Mouse (Mus musculus) heart, embryonic 12.5 days (tissue): ENCODE measurements around the gene Cacna1a. TPM values are rescaled to one million over a fixed set of nuclear protein-coding genes. Genes with fewer than 3 reads are reported as not detected.

ENCODE experiments used
- ATAC-seq: fragments of 200-750 bp; cut with Nextera tagmentation; 2 replicates; pipeline ENCODE4 v1.8.0; 2017; ENCODE audit warnings: moderate TSS enrichment, moderate library complexity; ENCODE audit not compliant: insufficient number of reproducible peaks, low FRiP score
- H3K27ac ChIP-seq: fragments of 300-500 bp; sonication (generic); 2 replicates; pipeline ENCODE4 v1.5.1; 2016; ENCODE audit warnings: mild to moderate bottlenecking, moderate library complexity; ENCODE audit not compliant: poor library complexity, severe bottlenecking
- H3K27me3 ChIP-seq: fragments of 300-500 bp; sonication (generic); replicated peaks from 2 replicates; pipeline ENCODE4 v1.6.1; 2016; ENCODE audit warnings: mild to moderate bottlenecking, moderate library complexity
- H3K36me3 ChIP-seq: fragments of 300-500 bp; sonication (generic); 2 replicates; pipeline ENCODE4 v1.6.1; 2016; ENCODE audit warnings: mild to moderate bottlenecking, moderate library complexity
- H3K4me1 ChIP-seq: fragments of 300-500 bp; sonication (generic); replicated peaks from 2 replicates; pipeline ENCODE4 v1.6.1; 2016; ENCODE audit warnings: mild to moderate bottlenecking
- H3K4me2 ChIP-seq: fragments of 300-500 bp; sonication (generic); 2 replicates; pipeline ENCODE4 v1.6.1; 2016; ENCODE audit warnings: mild to moderate bottlenecking, moderate library complexity
- H3K4me3 ChIP-seq: fragments of 300-500 bp; sonication (generic); 2 replicates; pipeline ENCODE4 v1.5.1; 2016; ENCODE audit warnings: mild to moderate bottlenecking
- H3K9ac ChIP-seq: fragments of 300-500 bp; sonication (generic); 2 replicates; pipeline ENCODE4 v1.6.1; 2016; ENCODE audit warnings: mild to moderate bottlenecking, moderate library complexity
- H3K9me3 ChIP-seq: fragments of 300-500 bp; sonication (generic); replicated peaks from 2 replicates; pipeline ENCODE4 v1.6.1; 2016; ENCODE audit warnings: mild to moderate bottlenecking, moderate library complexity
- WGBS: fragments of 180-500 bp; shearing (Covaris S2); methylation state at CpG from one replicate; pipeline ENCODE4 v1.1.7; 2016; 5-methylcytosine and 5-hydroxymethylcytosine counted together
- polyA plus RNA-seq: library from polyadenylated mRNA; unstranded; fragments of >200 nt; fragmentation: Nextera tagmentation; extraction: Ambion mirVana; gene quantifications from 2 replicates; pipeline ENCODE4 v1.2.1, GENCODE M21; 2016

Cacna1a gene
- polyA plus RNA-seq, 1 experiment from 2014 or later = 9.2 TPM

DNA sequence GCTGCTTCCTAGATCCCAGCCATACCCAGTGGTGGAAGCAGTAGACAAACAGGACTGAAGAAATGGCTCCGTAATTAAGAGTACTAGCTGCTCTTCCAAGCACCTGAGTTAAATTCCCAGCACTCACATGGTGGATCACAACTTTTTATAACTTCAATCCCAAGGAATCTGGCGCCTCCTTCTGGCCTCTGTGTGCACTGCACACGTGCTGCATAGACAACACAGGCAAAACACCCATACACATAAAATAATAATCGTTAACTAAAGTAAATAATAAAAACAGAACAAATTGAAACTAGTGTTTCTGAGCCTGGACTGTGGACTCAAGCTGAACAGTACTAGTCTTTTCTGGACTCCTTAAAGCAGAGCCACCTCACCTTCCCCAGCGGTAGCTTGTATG is 148.7 kb downstream of the Cacna1a start:
- no peak overlapping the region for H3K4me2 ChIP-seq
- 73% methylated on average over 5 of the region's 5 CpGs for WGBS
- no peak for ATAC-seq

DNA sequence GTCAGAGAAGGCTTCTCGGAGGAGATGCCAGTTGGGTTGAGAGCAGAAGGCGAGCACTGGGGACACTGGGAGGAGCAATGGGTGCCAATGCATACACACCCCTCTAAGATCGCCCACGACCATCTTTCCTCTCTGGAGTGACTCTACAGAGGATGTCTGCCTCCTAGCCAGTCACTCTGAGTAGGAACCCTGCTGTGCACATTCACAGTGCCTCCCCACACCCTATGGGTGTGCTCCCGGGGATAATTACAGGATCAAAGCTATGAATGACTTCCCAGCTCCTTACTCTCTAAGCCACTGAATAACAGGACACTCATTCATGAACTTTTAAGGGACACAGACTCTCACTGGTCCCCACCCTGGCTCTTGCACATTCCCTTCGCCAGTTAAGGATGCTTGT is 151.1 kb downstream of the Cacna1a start:
- Histone ChIP-seq H3K4me2 (no peak overlapping the region), H3K9ac (no peak overlapping the region), H3K9me3 (no peaks in the 10 kb centered on the region), H3K27ac (no peak overlapping the region), H3K4me1 (peaks cover 3% of the 10 kb centered on the region; the same call in 1 of the 2 replicates), H3K4me3 (no peak overlapping the region), H3K36me3 (no peaks in the 10 kb centered on the region), H3K27me3 (no peaks in the 10 kb centered on the region)
- ATAC-seq = no peak
- WGBS = 39% methylated on average over 6 of the region's 6 CpGs

More for the DNA sequence above, 148.7 kb downstream of the Cacna1a start:
- Histone ChIP-seq H3K27ac (no peak overlapping the region), H3K9me3 (0 out of 2 replicates have a peak, but pooled peaks cover 3% of the 10 kb centered on the region), H3K9ac (no peak overlapping the region), H3K36me3 (no peaks in the 10 kb centered on the region), H3K27me3 (no peaks in the 10 kb centered on the region), H3K4me3 (no peak overlapping the region), H3K4me1 (no peaks in the 10 kb centered on the region)

DNA sequence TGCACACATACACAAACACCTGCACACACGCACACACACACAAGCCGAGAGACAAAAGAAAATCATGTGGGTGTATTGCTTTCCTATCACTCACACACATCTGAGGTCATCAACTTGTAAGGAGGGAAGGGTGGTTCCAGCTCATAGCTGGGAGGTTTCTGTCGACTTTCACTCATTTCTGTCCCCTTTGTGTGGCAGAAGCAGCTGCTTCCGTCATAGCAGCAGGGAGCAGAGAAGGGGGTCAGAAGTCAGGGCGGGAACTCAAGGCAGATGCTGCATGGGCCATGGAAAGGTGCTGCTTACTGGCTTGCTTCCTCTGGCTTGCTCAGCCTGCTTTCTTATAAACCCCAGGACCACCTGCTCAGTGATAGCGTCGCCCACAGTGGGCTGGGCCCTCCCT is 154.2 kb downstream of the Cacna1a start:
- Histone ChIP-seq H3K27me3 (no peaks in the 10 kb centered on the region), H3K27ac (no peak overlapping the region), H3K9ac (no peak overlapping the region), H3K4me3 (no peak overlapping the region), H3K4me1 (peaks cover 23% of the 10 kb centered on the region), H3K4me2 (no peak overlapping the region), H3K9me3 (no peaks in the 10 kb centered on the region), H3K36me3 (no peaks in the 10 kb centered on the region)
- no peak for ATAC-seq
- WGBS = 79% methylated on average over 7 of the region's 7 CpGs

DNA sequence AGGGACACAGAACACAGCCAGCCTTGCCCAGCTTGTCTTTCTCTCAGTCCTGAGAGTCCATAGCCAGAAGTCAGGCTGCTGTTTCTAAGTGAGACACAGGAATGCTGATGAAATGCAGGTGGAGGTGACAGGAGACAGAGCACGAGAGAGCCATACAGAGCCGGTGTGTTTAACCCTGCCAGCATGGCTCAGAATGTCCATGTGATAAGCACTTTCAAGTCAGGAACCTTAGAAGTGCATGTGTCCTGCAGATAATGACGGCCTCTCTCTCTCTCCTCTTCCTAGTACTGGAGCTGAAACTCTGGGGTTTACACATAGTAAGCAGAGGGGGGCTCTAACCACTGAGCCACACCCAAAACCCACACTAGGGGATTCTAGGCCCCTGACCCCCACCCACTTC is 157.3 kb downstream of the Cacna1a start:
- WGBS = 21% methylated on average over 3 of the region's 3 CpGs
- peaks cover 23% of the 10 kb centered on the region for H3K4me1 ChIP-seq
- no peaks in the 10 kb centered on the region for H3K9me3 ChIP-seq
- ATAC-seq = peak; percentile 51
- H3K9ac ChIP-seq = no peak overlapping the region
- H3K36me3 ChIP-seq = no peaks in the 10 kb centered on the region
- no peak overlapping the region for H3K4me3 ChIP-seq
- H3K27ac ChIP-seq = peak overlapping the region; percentile 18; the same call in 1 of the 2 replicates
- no peak overlapping the region for H3K4me2 ChIP-seq
- no peaks in the 10 kb centered on the region for H3K27me3 ChIP-seq

DNA sequence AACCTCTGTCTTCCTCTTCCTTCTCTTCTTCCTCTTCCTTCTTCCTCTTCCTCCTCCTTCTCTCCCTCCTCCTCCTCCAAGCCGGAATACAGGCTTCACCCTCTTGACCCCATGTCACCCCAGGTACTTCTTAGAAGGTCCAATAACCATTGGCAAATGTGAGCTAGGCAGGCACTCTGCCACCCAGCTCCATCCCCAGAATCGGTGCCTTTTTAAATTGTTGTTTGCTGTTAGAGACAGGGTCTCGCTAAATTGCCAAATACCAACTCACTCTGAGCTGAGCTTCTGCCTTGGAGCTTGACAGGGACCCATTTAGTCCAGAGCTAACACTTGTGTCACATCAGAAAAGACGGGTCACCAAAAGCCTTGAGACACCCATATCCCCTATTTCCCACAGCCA is 164.2 kb downstream of the Cacna1a start:
- H3K9ac ChIP-seq = no peak overlapping the region
- H3K27ac ChIP-seq = no peak overlapping the region
- no peaks in the 10 kb centered on the region for H3K9me3 ChIP-seq
- H3K4me2 ChIP-seq = no peak overlapping the region
- H3K36me3 ChIP-seq = no peaks in the 10 kb centered on the region
- peaks cover 12% of the 10 kb centered on the region for H3K4me1 ChIP-seq
- H3K27me3 ChIP-seq = peaks cover 35% of the 10 kb centered on the region
- H3K4me3 ChIP-seq = no peak overlapping the region
- WGBS = 75% methylated on average over 4 of the region's 4 CpGs
- no peak for ATAC-seq

DNA sequence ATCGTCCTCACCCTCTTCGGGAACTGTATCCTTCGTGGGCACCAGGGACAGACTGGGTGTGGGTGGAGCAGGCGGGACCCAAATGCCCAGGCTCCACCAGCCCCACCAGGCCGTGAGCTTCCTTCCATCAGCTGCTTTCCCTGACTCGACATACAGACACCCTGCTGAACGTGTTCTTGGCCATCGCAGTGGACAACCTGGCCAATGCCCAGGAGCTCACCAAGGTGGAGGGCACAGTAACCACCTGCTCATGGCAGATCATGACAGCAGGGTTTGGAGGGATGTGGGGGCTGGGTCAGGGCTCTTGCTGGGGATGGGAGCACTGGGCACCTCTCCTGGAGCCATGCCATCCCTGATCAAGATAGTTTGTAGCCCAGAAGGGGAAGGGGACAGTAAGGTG is 164.9 kb downstream of the Cacna1a start:
- no peak overlapping the region for H3K27ac ChIP-seq
- 85% methylated on average over 8 of the region's 8 CpGs for WGBS
- H3K9me3 ChIP-seq = no peaks in the 10 kb centered on the region
- ATAC-seq = no peak
- H3K9ac ChIP-seq = no peak overlapping the region
- peaks cover 12% of the 10 kb centered on the region for H3K4me1 ChIP-seq
- no peak overlapping the region for H3K4me3 ChIP-seq
- H3K27me3 ChIP-seq = peaks cover 41% of the 10 kb centered on the region
- H3K4me2 ChIP-seq = no peak overlapping the region
- H3K36me3 ChIP-seq = no peaks in the 10 kb centered on the region

DNA sequence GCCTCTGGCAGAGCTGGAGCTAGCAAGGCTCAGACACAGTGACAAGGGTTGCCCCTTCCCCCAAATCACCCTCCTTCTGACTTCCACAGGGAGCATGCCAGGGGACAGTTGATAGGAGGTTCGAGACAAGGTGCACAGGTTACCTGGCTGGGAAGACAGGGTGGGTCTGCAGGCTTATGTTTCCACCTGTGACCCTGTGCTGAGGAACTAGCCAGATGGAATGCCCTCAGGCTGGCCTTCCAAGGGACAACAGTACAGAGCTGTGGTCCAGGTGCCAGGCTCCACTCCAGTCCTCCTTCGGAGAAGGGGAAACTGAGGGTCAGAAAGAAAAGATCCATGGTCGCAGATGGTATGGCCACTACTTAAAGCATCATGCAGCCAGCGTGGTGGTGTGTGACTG is 165.4 kb downstream of the Cacna1a start:
- H3K9me3 ChIP-seq = no peaks in the 10 kb centered on the region
- no peak overlapping the region for H3K4me3 ChIP-seq
- no peaks in the 10 kb centered on the region for H3K36me3 ChIP-seq
- H3K4me1 ChIP-seq = peaks cover 12% of the 10 kb centered on the region
- no peak overlapping the region for H3K27ac ChIP-seq
- WGBS = 76% methylated on average over 4 of the region's 4 CpGs
- H3K27me3 ChIP-seq = peaks cover 47% of the 10 kb centered on the region
- no peak overlapping the region for H3K4me2 ChIP-seq
- H3K9ac ChIP-seq = no peak overlapping the region
- ATAC-seq = no peak

DNA sequence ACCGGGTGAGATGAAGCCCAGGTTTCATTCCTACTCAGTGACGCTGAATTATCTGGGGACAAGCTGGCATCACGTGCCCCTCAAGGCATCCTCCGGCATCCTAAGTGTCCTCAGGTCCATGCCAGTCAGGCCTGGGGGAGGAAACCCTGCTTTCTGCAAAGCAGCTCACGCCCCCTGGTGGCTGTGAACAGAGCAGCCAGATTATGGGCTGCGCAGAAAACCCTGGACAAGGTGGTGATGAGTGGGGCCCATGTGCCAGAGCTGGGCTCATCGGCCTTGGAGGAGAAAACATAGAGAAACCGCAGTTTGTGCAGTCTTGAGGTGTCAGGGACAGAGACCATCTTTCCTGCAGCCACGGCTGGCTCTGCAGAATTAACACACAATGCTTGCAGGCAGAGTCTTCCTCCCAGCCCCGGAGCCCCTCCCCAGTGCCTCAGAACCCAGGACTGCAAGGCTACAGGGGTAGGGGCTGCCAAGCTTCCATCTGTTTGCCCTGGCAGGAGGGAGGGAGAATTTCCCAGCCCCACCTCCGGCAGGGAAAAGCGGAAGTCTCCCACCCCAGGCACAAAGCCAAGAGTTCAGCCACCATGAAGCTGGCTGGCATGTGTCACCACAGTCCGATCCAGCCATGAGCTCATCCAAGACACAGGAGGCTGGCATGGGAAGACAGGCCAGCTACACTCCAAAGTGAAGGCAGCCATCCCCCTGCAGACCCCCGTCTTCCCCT is 166.2 kb downstream of the Cacna1a start:
- H3K36me3 ChIP-seq = no peaks in the 10 kb centered on the region
- peaks cover 12% of the 10 kb centered on the region for H3K4me1 ChIP-seq
- H3K4me2 ChIP-seq = 0 out of 2 replicates have a peak overlapping the region, but pooled peaks have one; percentile 3
- H3K27me3 ChIP-seq = peaks cover 55% of the 10 kb centered on the region
- 43% methylated on average over 14 of the region's 14 CpGs for WGBS
- no peak overlapping the region for H3K27ac ChIP-seq
- no peak for ATAC-seq
- no peak overlapping the region for H3K4me3 ChIP-seq
- H3K9ac ChIP-seq = no peak overlapping the region
- no peaks in the 10 kb centered on the region for H3K9me3 ChIP-seq

DNA sequence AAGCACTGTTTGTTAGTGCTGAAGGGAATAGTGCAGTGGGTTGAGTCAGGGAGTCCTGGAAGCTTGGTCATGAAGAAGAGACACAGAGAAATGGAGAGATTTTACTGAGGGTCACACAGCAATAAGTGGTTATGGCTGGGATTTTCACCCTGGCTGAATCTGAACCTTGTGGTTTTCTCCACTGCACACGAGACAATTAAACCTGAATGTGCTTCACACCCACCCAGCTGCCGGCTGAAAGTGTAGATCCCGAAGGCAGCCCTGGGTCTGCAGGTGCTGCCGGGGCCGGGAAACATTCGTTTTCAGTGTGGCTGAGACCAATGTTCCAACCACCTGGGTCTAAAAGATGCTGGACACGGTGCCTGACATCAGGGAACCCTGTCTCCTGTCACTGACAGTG is 167.0 kb downstream of the Cacna1a start:
- H3K4me1 ChIP-seq = peaks cover 12% of the 10 kb centered on the region

DNA sequence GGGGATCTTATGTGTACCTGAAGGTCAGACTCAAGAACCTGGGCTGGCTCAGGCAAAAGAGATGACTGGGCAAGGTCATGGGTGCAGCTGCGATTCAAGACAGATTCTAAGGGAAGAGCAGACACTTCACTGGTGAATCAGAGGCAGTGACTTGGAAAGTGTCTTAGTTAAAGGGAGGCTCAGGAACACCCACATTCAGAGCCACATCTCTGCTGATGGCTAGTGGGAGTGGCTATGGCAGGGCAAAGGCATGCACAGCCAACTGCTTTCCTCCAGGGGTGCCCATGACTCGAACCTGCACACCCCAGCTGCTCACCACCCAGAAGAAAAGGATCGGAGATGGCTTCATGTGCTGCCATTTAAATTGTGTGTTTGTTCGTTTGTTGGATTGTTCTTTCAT is 169.7 kb downstream of the Cacna1a start:
- H3K4me3 ChIP-seq = no peak overlapping the region
- no peak for ATAC-seq
- H3K9ac ChIP-seq = no peak overlapping the region
- H3K4me1 ChIP-seq = peaks cover 5% of the 10 kb centered on the region
- H3K4me2 ChIP-seq = no peak overlapping the region
- no peaks in the 10 kb centered on the region for H3K9me3 ChIP-seq
- 71% methylated on average over 4 of the region's 4 CpGs for WGBS
- no peak overlapping the region for H3K27ac ChIP-seq
- H3K36me3 ChIP-seq = no peaks in the 10 kb centered on the region
- H3K27me3 ChIP-seq = peaks cover 76% of the 10 kb centered on the region

More for the DNA sequence above, 167.0 kb downstream of the Cacna1a start:
- no peak for ATAC-seq
- 69% methylated on average over 7 of the region's 7 CpGs for WGBS
- H3K27ac ChIP-seq = no peak overlapping the region
- H3K4me3 ChIP-seq = no peak overlapping the region
- peaks cover 63% of the 10 kb centered on the region for H3K27me3 ChIP-seq
- no peak overlapping the region for H3K9ac ChIP-seq
- no peaks in the 10 kb centered on the region for H3K36me3 ChIP-seq
- no peak overlapping the region for H3K4me2 ChIP-seq
- no peaks in the 10 kb centered on the region for H3K9me3 ChIP-seq

DNA sequence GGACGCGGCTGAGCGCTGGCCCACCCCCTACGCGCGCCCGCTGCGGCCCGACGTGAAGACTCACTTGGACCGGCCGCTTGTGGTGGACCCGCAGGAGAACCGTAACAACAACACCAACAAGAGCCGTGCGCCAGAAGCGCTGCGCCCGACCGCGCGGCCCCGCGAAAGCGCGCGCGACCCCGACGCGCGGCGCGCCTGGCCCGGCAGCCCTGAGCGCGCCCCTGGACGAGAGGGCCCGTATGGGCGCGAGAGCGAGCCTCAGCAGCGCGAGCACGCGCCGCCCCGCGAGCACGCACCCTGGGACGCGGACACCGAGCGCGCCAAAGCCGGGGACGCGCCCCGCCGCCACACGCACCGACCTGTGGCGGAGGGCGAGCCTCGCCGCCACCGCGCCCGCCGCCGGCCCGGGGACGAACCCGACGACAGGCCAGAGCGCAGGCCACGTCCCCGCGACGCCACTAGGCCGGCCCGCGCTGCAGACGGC is 170.9 kb downstream of the Cacna1a start:
- ATAC-seq = no peak
- under 1% methylated on average over 84 of the region's 84 CpGs for WGBS
- peak overlapping the region; percentile 14 for H3K9ac ChIP-seq

More for the DNA sequence above, 170.9 kb downstream of the Cacna1a start:
- Histone ChIP-seq H3K36me3 (no peaks in the 10 kb centered on the region), H3K27ac (no peak overlapping the region), H3K4me3 (peak overlapping the region; percentile 59), H3K4me2 (peak overlapping the region; percentile 89), H3K4me1 (peaks cover 5% of the 10 kb centered on the region), H3K9me3 (no peaks in the 10 kb centered on the region), H3K27me3 (peaks cover 83% of the 10 kb centered on the region)
